Mouse (Mus musculus): ENCODE results near the gene Gbp9.
"Not testable (repeated sequence)": the region's sequence is repeated elsewhere in the genome, so short reads cannot be mapped to it uniquely, and the experiment has no call there.

The Gbp9 gene

DNA sequence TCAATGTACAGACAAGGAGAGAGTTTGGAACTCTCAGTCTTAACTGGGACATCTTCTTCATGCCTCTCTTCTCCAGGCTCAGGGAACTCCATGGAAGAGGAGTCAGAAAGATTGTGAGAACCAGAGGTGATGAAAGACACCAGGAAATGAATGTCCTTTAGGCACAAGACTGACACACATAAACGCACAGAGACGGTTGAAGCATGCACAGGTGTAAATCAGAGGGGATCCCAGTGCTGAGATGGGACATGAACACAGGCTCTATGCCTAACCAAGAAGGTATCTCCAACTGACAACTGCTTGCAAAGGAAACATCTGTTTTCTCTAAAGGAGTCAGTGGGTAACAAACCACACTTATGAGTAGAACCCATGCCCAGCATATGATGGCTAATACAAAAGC, 79.1 kb downstream of the Gbp9 start:
- no peak for DNase-seq (ENCODE audit: low read depth, low spot score)

GRCm38 (mm10) chr5:105055279-105055678, 84.1 kb downstream of the Gbp9 start:
- DNase-seq (ENCODE audit: low read depth, low spot score) = no peak

GRCm38 (mm10) chr5:105053471-105054169, 85.7 kb downstream of the Gbp9 start:
- not testable (repeated sequence) for DNase-seq (ENCODE audit: low read depth, low spot score)

DNA sequence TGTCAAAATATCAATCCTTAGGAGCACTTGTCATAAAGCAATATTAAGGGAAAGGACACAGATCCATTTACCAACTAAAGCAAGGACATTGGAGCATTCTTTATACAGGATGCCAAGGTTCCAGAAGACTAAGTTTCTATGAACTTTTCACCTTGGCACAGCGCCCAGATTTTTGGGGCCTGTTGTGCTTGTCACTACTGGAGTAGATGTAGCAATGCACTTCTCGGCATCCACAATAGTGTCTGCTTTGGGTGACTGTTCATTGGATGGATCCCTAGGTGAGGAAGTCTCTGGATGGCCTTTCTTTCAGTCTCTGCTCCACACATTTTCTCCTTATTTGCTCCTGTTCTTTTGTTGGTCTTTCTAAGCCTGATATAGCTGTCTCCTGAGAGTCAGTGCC, 107.0 kb downstream of the Gbp9 start:
- peak; percentile 40 for DNase-seq (ENCODE audit: low read depth, low spot score)

All from 3T3-L1 (cell line).